Mouse (Mus musculus): ENCODE results near the gene Ccdc102a. TPM values are rescaled to one million over a fixed set of nuclear protein-coding genes. Genes with fewer than 3 reads are reported as not detected.

The Ccdc102a gene
- polyA plus RNA-seq, 1 experiment from 2014 or later = 6.0 TPM

- no peak overlapping the region for H3K27ac ChIP-seq
- H3K4me2 ChIP-seq (replicated peaks) = peak overlapping the region; percentile 79
- H3K36me3 ChIP-seq = no peaks in the 10 kb centered on the region
- WGBS = 7% methylated on average over 10 of the region's 10 CpGs
- H3K4me3 ChIP-seq (replicated peaks) = peak overlapping the region; percentile 56
- H3K9ac ChIP-seq (replicated peaks) = peak overlapping the region; percentile 67
- H3K4me1 ChIP-seq (replicated peaks) = peaks cover 32% of the 10 kb centered on the region
- ATAC-seq = no peak; the same call in 1 of the 2 replicates
- H3K27me3 ChIP-seq = peaks cover 71% of the 10 kb centered on the region
- H3K9me3 ChIP-seq = no peaks in the 10 kb centered on the region
Measured at GRCm38 (mm10) chr8:94916960-94917324, 956 bp downstream of the Ccdc102a start.

GRCm38 (mm10) chr8:94916311-94916959, 1.5 kb downstream of the Ccdc102a start:
- H3K4me1 ChIP-seq (replicated peaks) = peaks cover 32% of the 10 kb centered on the region
- no peaks in the 10 kb centered on the region for H3K9me3 ChIP-seq
- H3K9ac ChIP-seq (replicated peaks) = no peak overlapping the region
- H3K27ac ChIP-seq = no peak overlapping the region
- no peaks in the 10 kb centered on the region for H3K36me3 ChIP-seq
- H3K27me3 ChIP-seq = peaks cover 76% of the 10 kb centered on the region
- no peak for ATAC-seq
- 43% methylated on average over 9 of the region's 9 CpGs for WGBS
- H3K4me2 ChIP-seq (replicated peaks) = peak overlapping the region; percentile 79
- peak overlapping the region; percentile 56 for H3K4me3 ChIP-seq (replicated peaks)

- WGBS = 74% methylated on average over 3 of the region's 3 CpGs
- no peak overlapping the region for H3K4me3 ChIP-seq (replicated peaks)
- H3K4me2 ChIP-seq (replicated peaks) = no peak overlapping the region
- no peak for ATAC-seq
- H3K27me3 ChIP-seq = peaks cover 80% of the 10 kb centered on the region
- no peak overlapping the region for H3K9ac ChIP-seq (replicated peaks)
- H3K9me3 ChIP-seq = no peaks in the 10 kb centered on the region
- no peaks in the 10 kb centered on the region for H3K36me3 ChIP-seq
- peaks cover 32% of the 10 kb centered on the region for H3K4me1 ChIP-seq (replicated peaks)
- no peak overlapping the region for H3K27ac ChIP-seq
Measured at GRCm38 (mm10) chr8:94914701-94915101, 3.2 kb downstream of the Ccdc102a start.

- WGBS = 92% methylated on average over 6 of the region's 6 CpGs
- no peaks in the 10 kb centered on the region for H3K36me3 ChIP-seq
- H3K27ac ChIP-seq = no peak overlapping the region
- H3K4me2 ChIP-seq (replicated peaks) = no peak overlapping the region
- H3K9me3 ChIP-seq = no peaks in the 10 kb centered on the region
- ATAC-seq = no peak
- H3K4me3 ChIP-seq (replicated peaks) = no peak overlapping the region
- peaks cover 77% of the 10 kb centered on the region for H3K27me3 ChIP-seq
- no peak overlapping the region for H3K9ac ChIP-seq (replicated peaks)
- peaks cover 32% of the 10 kb centered on the region for H3K4me1 ChIP-seq (replicated peaks)
Measured at GRCm38 (mm10) chr8:94914256-94914655, 3.6 kb downstream of the Ccdc102a start.

- H3K27me3 ChIP-seq = peaks cover 66% of the 10 kb centered on the region
- peak overlapping the region; percentile 59 for H3K9ac ChIP-seq (replicated peaks)
- H3K4me2 ChIP-seq (replicated peaks) = peak overlapping the region; percentile 79
- H3K36me3 ChIP-seq = no peaks in the 10 kb centered on the region
- 4% methylated on average over 76 of the region's 77 CpGs for WGBS
- no peak overlapping the region for H3K27ac ChIP-seq
- no peaks in the 10 kb centered on the region for H3K9me3 ChIP-seq
- peaks cover 32% of the 10 kb centered on the region for H3K4me1 ChIP-seq (replicated peaks)
- peak; percentile 81 for ATAC-seq
- H3K4me3 ChIP-seq (replicated peaks) = peak overlapping the region; percentile 50
Measured at GRCm38 (mm10) chr8:94913061-94913660, 4.7 kb downstream of the Ccdc102a start.

- ATAC-seq = no peak
- H3K4me2 ChIP-seq (replicated peaks) = no peak overlapping the region
- peaks cover 13% of the 10 kb centered on the region for H3K4me1 ChIP-seq (replicated peaks)
- no peak overlapping the region for H3K9ac ChIP-seq (replicated peaks)
- H3K27ac ChIP-seq = no peak overlapping the region
- peaks cover 27% of the 10 kb centered on the region for H3K27me3 ChIP-seq
- 10% methylated on average over 4 of the region's 4 CpGs for WGBS
- H3K9me3 ChIP-seq = no peaks in the 10 kb centered on the region
- H3K36me3 ChIP-seq = no peaks in the 10 kb centered on the region
- H3K4me3 ChIP-seq (replicated peaks) = no peak overlapping the region
Measured at GRCm38 (mm10) chr8:94908847-94909246, 9.1 kb downstream of the Ccdc102a start.

GRCm38 (mm10) chr8:94907591-94908300, 10.2 kb downstream of the Ccdc102a start:
- H3K4me1 ChIP-seq (replicated peaks) = peaks cover 2% of the 10 kb centered on the region
- H3K36me3 ChIP-seq = no peaks in the 10 kb centered on the region
- H3K9ac ChIP-seq (replicated peaks) = no peak overlapping the region
- H3K4me2 ChIP-seq (replicated peaks) = no peak overlapping the region
- WGBS = 93% methylated on average over 18 of the region's 18 CpGs
- H3K9me3 ChIP-seq = no peaks in the 10 kb centered on the region
- no peak overlapping the region for H3K27ac ChIP-seq
- H3K4me3 ChIP-seq (replicated peaks) = no peak overlapping the region
- no peak for ATAC-seq
- H3K27me3 ChIP-seq = peaks cover 16% of the 10 kb centered on the region

GRCm38 (mm10) chr8:94904450-94905175, 13.3 kb downstream of the Ccdc102a start:
- peak; percentile 16; the same call in 1 of the 2 replicates for ATAC-seq
- Histone ChIP-seq H3K36me3 (no peaks in the 10 kb centered on the region), H3K4me3 (replicated peaks) (no peak overlapping the region), H3K9ac (replicated peaks) (no peak overlapping the region), H3K27me3 (no peaks in the 10 kb centered on the region), H3K4me2 (replicated peaks) (no peak overlapping the region), H3K27ac (0 out of 2 replicates have a peak overlapping the region, but pooled peaks have one; percentile 14), H3K9me3 (no peaks in the 10 kb centered on the region), H3K4me1 (replicated peaks) (no peaks in the 10 kb centered on the region)
- 86% methylated on average over 12 of the region's 12 CpGs for WGBS

GRCm38 (mm10) chr8:94903709-94904108, 14.2 kb downstream of the Ccdc102a start:
- 61% methylated on average over 12 of the region's 12 CpGs for WGBS
- Histone ChIP-seq H3K27me3 (no peaks in the 10 kb centered on the region), H3K4me1 (replicated peaks) (no peaks in the 10 kb centered on the region; the same call in 1 of the 2 replicates), H3K4me2 (replicated peaks) (no peak overlapping the region), H3K27ac (no peak overlapping the region), H3K9me3 (no peaks in the 10 kb centered on the region), H3K4me3 (replicated peaks) (no peak overlapping the region), H3K36me3 (no peaks in the 10 kb centered on the region), H3K9ac (replicated peaks) (no peak overlapping the region)
- ATAC-seq = no peak

GRCm38 (mm10) chr8:94901031-94901430, 16.9 kb downstream of the Ccdc102a start:
- 25% methylated on average over 5 of the region's 5 CpGs for WGBS
- Histone ChIP-seq H3K4me3 (replicated peaks) (no peak overlapping the region), H3K27ac (no peak overlapping the region), H3K4me1 (replicated peaks) (no peaks in the 10 kb centered on the region; the same call in 1 of the 2 replicates), H3K27me3 (peaks cover 3% of the 10 kb centered on the region; the same call in 1 of the 2 replicates), H3K9me3 (no peaks in the 10 kb centered on the region), H3K9ac (replicated peaks) (no peak overlapping the region), H3K4me2 (replicated peaks) (no peak overlapping the region), H3K36me3 (no peaks in the 10 kb centered on the region)
- no peak for ATAC-seq

- peaks cover 3% of the 10 kb centered on the region; the same call in 1 of the 2 replicates for H3K27me3 ChIP-seq
- no peak overlapping the region for H3K4me3 ChIP-seq (replicated peaks)
- no peak for ATAC-seq
- 20% methylated on average over 6 of the region's 6 CpGs for WGBS
- no peak overlapping the region for H3K9ac ChIP-seq (replicated peaks)
- no peaks in the 10 kb centered on the region; the same call in 1 of the 2 replicates for H3K4me1 ChIP-seq (replicated peaks)
- H3K27ac ChIP-seq = no peak overlapping the region
- H3K4me2 ChIP-seq (replicated peaks) = no peak overlapping the region
- H3K36me3 ChIP-seq = no peaks in the 10 kb centered on the region
- H3K9me3 ChIP-seq = no peaks in the 10 kb centered on the region
Measured at GRCm38 (mm10) chr8:94900617-94901016, 17.3 kb downstream of the Ccdc102a start.
